Mouse (Mus musculus): ENCODE data around the gene Fgfrl1. TPM values are rescaled to one million over a fixed set of nuclear protein-coding genes. Genes with fewer than 3 reads are reported as not detected.
A peak's percentile ranks its signal among the peaks of the same experiment; 100 is the strongest.

Fgfrl1 gene
- total and polyA plus RNA-seq, 2 experiments from 2014 or later, result 9.2 to 40.5 TPM

DNA sequence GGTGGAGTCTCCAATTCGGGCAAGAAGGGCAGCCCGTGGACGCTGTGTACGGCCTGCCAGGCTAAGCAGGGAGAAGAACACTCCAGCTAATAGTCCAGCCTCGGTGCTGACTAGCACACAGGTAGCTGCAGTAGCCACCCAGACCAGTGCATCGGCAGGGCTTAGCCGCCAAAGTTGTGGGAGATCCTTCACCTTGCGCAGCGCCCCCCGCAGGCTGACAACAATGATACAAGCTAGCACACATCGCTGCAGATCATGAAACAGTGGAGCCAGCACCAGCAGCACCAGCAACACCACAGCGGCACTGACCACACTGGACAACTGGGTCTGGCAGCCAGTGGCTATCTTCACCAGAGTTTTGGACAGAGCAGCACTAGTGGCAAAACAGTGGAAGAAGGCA, 20.4 kb upstream of the Fgfrl1 start:
- TF ChIP-seq CTCF (IDR thresholded peaks at IDR 0.05; ENCODE audit: low read depth) (no peak), EP300 (IDR thresholded peaks at IDR 0.05; ENCODE audit: low read depth) (no peak)
- WGBS, result 90% methylated on average over 12 of the region's 12 CpGs

GRCm38 (mm10) chr5:108674624-108675023, 17.6 kb upstream of the Fgfrl1 start:
- Histone ChIP-seq H3K9me3 (replicated peaks; ENCODE audit: control insufficient read depth, low read length) (no peaks in the 10 kb centered on the region), H3K4me3 (ENCODE audit: low read depth, low read length) (no peak overlapping the region), H3K27ac (ENCODE audit: low read depth) (no peak overlapping the region), H3K27me3 (ENCODE audit: control insufficient read depth, insufficient read depth, low read length) (no peaks in the 10 kb centered on the region), H3K9ac (replicated peaks; ENCODE audit: low read depth, low read length) (no peak overlapping the region), H3K36me3 (replicated peaks; ENCODE audit: control insufficient read depth, insufficient read depth, low read length) (peaks cover 10% of the 10 kb centered on the region; the same call in 1 of the 2 replicates), H3K4me2 (ENCODE audit: low read depth, low read length) (no peak overlapping the region), H3K4me1 (ENCODE audit: control insufficient read depth, insufficient read depth) (peaks cover 17% of the 10 kb centered on the region)
- WGBS, result 75% methylated on average over 2 of the region's 2 CpGs
- ATAC-seq (ENCODE audit: insufficient read depth, low read depth) (no peak), DNase-seq (ENCODE audit: low spot score) (no peak)
- TF ChIP-seq CTCF (IDR thresholded peaks at IDR 0.05; ENCODE audit: low read depth) (no peak), EP300 (IDR thresholded peaks at IDR 0.05; ENCODE audit: low read depth) (no peak)

More for the DNA sequence above, 20.4 kb upstream of the Fgfrl1 start:
- ATAC-seq (ENCODE audit: insufficient read depth, low read depth) (no peak), DNase-seq (ENCODE audit: low spot score) (no peak)
- Histone ChIP-seq H3K9ac (replicated peaks; ENCODE audit: low read depth, low read length) (no peak overlapping the region), H3K36me3 (replicated peaks; ENCODE audit: control insufficient read depth, insufficient read depth, low read length) (peaks cover 10% of the 10 kb centered on the region; the same call in 1 of the 2 replicates), H3K27me3 (ENCODE audit: control insufficient read depth, insufficient read depth, low read length) (no peaks in the 10 kb centered on the region), H3K9me3 (replicated peaks; ENCODE audit: control insufficient read depth, low read length) (no peaks in the 10 kb centered on the region), H3K4me2 (ENCODE audit: low read depth, low read length) (no peak overlapping the region), H3K27ac (ENCODE audit: low read depth) (no peak overlapping the region), H3K4me3 (ENCODE audit: low read depth, low read length) (no peak overlapping the region), H3K4me1 (ENCODE audit: control insufficient read depth, insufficient read depth) (peaks cover 19% of the 10 kb centered on the region; the same call in 1 of the 2 replicates)

- H3K9ac ChIP-seq (replicated peaks; ENCODE audit: low read depth, low read length), result no peak within 1 kb of the TSS
- H3K4me3 ChIP-seq (ENCODE audit: low read depth, low read length), result no peak within 1 kb of the TSS
- H3K27me3 ChIP-seq (ENCODE audit: control insufficient read depth, insufficient read depth, low read length), result no peaks in the 10 kb centered on the region
- TF ChIP-seq EP300 (IDR thresholded peaks at IDR 0.05; ENCODE audit: low read depth) (no peak), CTCF (IDR thresholded peaks at IDR 0.05; ENCODE audit: low read depth) (no peak)
- ATAC-seq (ENCODE audit: insufficient read depth, low read depth) (no peak), DNase-seq (ENCODE audit: low spot score) (no peak)
- no peak within 1 kb of the TSS for H3K4me2 ChIP-seq (ENCODE audit: low read depth, low read length)
- peaks cover 12% of the 10 kb centered on the region; the same call in 1 of the 2 replicates for H3K36me3 ChIP-seq (replicated peaks; ENCODE audit: control insufficient read depth, insufficient read depth, low read length)
- peaks cover 10% of the 10 kb centered on the region for H3K4me1 ChIP-seq (ENCODE audit: control insufficient read depth, insufficient read depth)
- 78% methylated on average over 9 of the region's 9 CpGs for WGBS
- H3K27ac ChIP-seq (ENCODE audit: low read depth), result no peak within 1 kb of the TSS
- H3K9me3 ChIP-seq (replicated peaks; ENCODE audit: control insufficient read depth, low read length), result no peaks in the 10 kb centered on the region
Observed at GRCm38 (mm10) chr5:108675251-108675816, 16.8 kb upstream of the Fgfrl1 start, which contains the start of gene Slc26a1. Slc26a1 (minus strand) TSS chr5:108675569.

DNA sequence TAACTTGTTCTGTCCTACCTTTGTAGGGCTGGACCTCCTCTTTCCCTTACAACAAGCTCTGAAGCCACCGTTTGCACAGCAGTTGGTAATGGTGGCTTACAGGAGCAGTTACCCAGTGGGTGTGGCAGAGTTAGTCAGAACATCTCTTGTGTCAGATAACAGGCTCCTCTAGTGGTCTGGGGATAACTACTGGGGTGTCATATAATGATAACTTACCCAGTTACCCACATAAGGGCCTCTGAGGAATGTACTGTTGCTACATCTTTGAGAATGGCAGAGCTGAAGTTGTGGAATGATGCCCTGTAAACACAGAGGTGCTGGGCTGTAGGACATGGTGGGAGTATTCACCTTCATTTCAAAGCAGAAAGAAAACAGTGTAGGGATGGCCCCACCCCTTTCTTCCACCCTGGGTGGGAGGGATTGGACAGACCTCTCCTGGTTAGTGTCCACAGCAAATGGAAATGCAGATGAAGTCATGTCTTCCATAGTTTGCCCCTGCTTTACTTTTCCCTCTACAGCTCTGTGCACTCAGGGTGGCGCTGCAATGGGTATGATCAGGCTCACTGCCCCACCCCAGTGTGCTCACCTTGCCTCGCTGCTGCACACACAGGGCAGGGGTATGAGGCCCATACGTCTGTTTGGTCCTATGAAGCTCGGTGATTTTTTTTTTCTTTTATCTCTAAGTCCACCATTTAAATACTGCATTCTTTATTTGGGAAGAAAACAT, 15.2 kb upstream of the Fgfrl1 start:
- Histone ChIP-seq H3K9ac (replicated peaks; ENCODE audit: low read depth, low read length) (peak overlapping the region; percentile 48; the same call in 1 of the 2 replicates), H3K4me2 (ENCODE audit: low read depth, low read length) (peak overlapping the region; percentile 55), H3K36me3 (replicated peaks; ENCODE audit: control insufficient read depth, insufficient read depth, low read length) (peaks cover 20% of the 10 kb centered on the region; the same call in 1 of the 2 replicates), H3K4me1 (ENCODE audit: control insufficient read depth, insufficient read depth) (peaks cover 10% of the 10 kb centered on the region), H3K27me3 (ENCODE audit: control insufficient read depth, insufficient read depth, low read length) (no peaks in the 10 kb centered on the region), H3K9me3 (replicated peaks; ENCODE audit: control insufficient read depth, low read length) (no peaks in the 10 kb centered on the region), H3K27ac (ENCODE audit: low read depth) (peak overlapping the region; percentile 3; the same call in 1 of the 2 replicates), H3K4me3 (ENCODE audit: low read depth, low read length) (peak overlapping the region; percentile 32)
- DNase-seq (ENCODE audit: low spot score) (no peak), ATAC-seq (ENCODE audit: insufficient read depth, low read depth) (peak; percentile 45)
- 20% methylated on average over 5 of the region's 5 CpGs for WGBS
- TF ChIP-seq EP300 (IDR thresholded peaks at IDR 0.05; ENCODE audit: low read depth) (no peak), CTCF (IDR thresholded peaks at IDR 0.05; ENCODE audit: low read depth) (no peak)

DNA sequence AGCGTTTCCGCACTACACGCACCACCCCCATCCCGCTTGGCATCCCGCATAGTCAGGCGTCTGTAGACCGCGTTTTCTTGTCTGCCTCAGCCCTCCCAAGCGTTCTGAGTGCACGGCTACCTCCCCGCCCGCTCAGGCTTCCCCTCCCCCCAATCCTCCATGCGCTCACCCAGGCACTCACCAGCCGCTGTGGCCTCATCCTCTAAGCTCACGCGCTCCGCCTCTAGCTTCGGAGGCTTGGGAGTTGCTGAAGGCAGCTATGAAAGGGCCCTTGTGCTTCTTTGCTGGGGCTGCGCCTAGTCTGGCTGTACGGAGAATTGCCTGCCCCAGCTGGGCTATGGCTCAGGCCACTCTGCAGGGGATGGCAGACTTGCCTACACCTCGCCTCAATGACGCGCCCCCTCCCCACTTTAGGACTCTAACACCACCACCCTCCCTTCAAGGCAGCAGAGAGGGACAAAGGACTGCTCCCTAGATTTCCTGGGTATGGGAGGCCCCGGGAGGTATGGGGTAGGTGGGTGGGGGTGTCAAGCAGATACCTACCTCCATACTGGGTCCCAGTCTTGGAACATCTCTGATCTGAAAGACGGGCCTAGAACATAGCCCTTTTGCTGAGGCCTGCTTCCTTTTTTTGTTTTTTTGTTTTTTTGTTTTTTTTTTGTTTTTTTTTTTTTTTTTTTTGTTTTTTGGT, 14.4 kb upstream of the Fgfrl1 start:
- DNase-seq (ENCODE audit: low spot score), result peak; percentile 66
- Histone ChIP-seq H3K4me3 (ENCODE audit: low read depth, low read length) (peak overlapping the region; percentile 32), H3K4me1 (ENCODE audit: control insufficient read depth, insufficient read depth) (peaks cover 10% of the 10 kb centered on the region), H3K9me3 (replicated peaks; ENCODE audit: control insufficient read depth, low read length) (no peaks in the 10 kb centered on the region), H3K4me2 (ENCODE audit: low read depth, low read length) (peak overlapping the region; percentile 55), H3K9ac (replicated peaks; ENCODE audit: low read depth, low read length) (peak overlapping the region; percentile 48), H3K27me3 (ENCODE audit: control insufficient read depth, insufficient read depth, low read length) (no peaks in the 10 kb centered on the region), H3K27ac (ENCODE audit: low read depth) (peak overlapping the region; percentile 3; the same call in 1 of the 2 replicates), H3K36me3 (replicated peaks; ENCODE audit: control insufficient read depth, insufficient read depth, low read length) (0 out of 2 replicates have a peak, but pooled peaks cover 18% of the 10 kb centered on the region)
- TF ChIP-seq EP300 (IDR thresholded peaks at IDR 0.05; ENCODE audit: low read depth), result no peak
- no peak for TF ChIP-seq CTCF (IDR thresholded peaks at IDR 0.05; ENCODE audit: low read depth)
- peak; percentile 78 for ATAC-seq (ENCODE audit: insufficient read depth, low read depth)
- WGBS, result 5% methylated on average over 25 of the region's 25 CpGs

All from heart, postnatal 0 days (tissue).